Mouse (Mus musculus) bone marrow, adult 2 months (tissue): ENCODE measurements around the gene Rhobtb1. TPM values are rescaled to one million over a fixed set of nuclear protein-coding genes. Genes with fewer than 3 reads are reported as not detected.

Experiments used
- H3K27ac ChIP-seq: fragments of 200-500 bp; 2 replicates; pipeline ENCODE4 v1.5.1; 2012; ENCODE audit warnings: low read depth, mild to moderate bottlenecking, control low read depth, inconsistent platforms, low read length; ENCODE audit not compliant: control insufficient read depth, poor library complexity, insufficient read depth
- H3K4me1 ChIP-seq: fragments of 200-500 bp; 2 replicates; pipeline ENCODE4 v1.6.1; 2011; ENCODE audit warnings: low read length; ENCODE audit not compliant: control insufficient read depth, insufficient read depth
- H3K4me3 ChIP-seq: fragments of 200-500 bp; replicated peaks from 2 replicates; pipeline ENCODE3; 2011; ENCODE audit warnings: mild to moderate bottlenecking, low read depth, low read length, control low read depth; ENCODE audit not compliant: control insufficient read depth
- CTCF ChIP-seq: fragments of 200-500 bp; IDR thresholded peaks from 2 replicates; pipeline ENCODE4 v1.5.1; 2011; ENCODE audit warnings: low read length, control low read depth; ENCODE audit not compliant: control insufficient read depth, insufficient read depth
- POLR2A ChIP-seq: fragments of 200-500 bp; IDR thresholded peaks from 2 replicates; pipeline ENCODE4 v1.6.1; 2011; ENCODE audit warnings: low read depth, mild to moderate bottlenecking, control low read depth, low read length, borderline replicate concordance; ENCODE audit not compliant: control insufficient read depth
- WGBS: fragments of 180-500 bp; shearing (Covaris S2); methylation state at CpG from one replicate; pipeline ENCODE4 v1.1.7; 2018; 5-methylcytosine and 5-hydroxymethylcytosine counted together
- polyA plus RNA-seq: library from polyadenylated mRNA; stranded (reverse); fragments of >200 nt; gene quantifications from 2 replicates; pipeline ENCODE4 v1.2.4, GENCODE M21; 2011; ENCODE audit warnings: low replicate concordance; ENCODE audit not compliant: missing spikeins, insufficient read depth, insufficient read length

Rhobtb1 gene
- polyA plus RNA-seq, 1 experiment, result 2.2 TPM

GRCm38 (mm10) chr10:69271436-69271835 lies 120.2 kb downstream of the Rhobtb1 start:
- 84% methylated on average over 10 of the region's 10 CpGs for WGBS
- Histone ChIP-seq H3K4me1 (no peaks in the 10 kb centered on the region), H3K27ac (no peak overlapping the region), H3K4me3 (no peak overlapping the region)
- TF ChIP-seq CTCF (no peak), POLR2A (no peak)

GRCm38 (mm10) chr10:69274275-69274674 lies 123.0 kb downstream of the Rhobtb1 start:
- TF ChIP-seq CTCF (no peak), POLR2A (no peak)

GRCm38 (mm10) chr10:69274705-69275104 lies 123.5 kb downstream of the Rhobtb1 start:
- Histone ChIP-seq H3K4me3 (no peak overlapping the region), H3K27ac (no peak overlapping the region), H3K4me1 (no peaks in the 10 kb centered on the region)
- TF ChIP-seq POLR2A (no peak), CTCF (no peak)

More at GRCm38 (mm10) chr10:69274275-69274674, 123.0 kb downstream of the Rhobtb1 start:
- WGBS, result 81% methylated on average over 5 of the region's 5 CpGs
- Histone ChIP-seq H3K27ac (no peak overlapping the region), H3K4me1 (no peaks in the 10 kb centered on the region), H3K4me3 (no peak overlapping the region)

- H3K4me1 ChIP-seq, result no peaks in the 10 kb centered on the region
- no peak overlapping the region for H3K4me3 ChIP-seq
- WGBS, result 82% methylated on average over 12 of the region's 12 CpGs
- H3K27ac ChIP-seq, result no peak overlapping the region
- TF ChIP-seq CTCF (no peak), POLR2A (no peak)
These were observed 124.9 kb downstream of the Rhobtb1 start for GRCm38 (mm10) chr10:69275811-69276775.

GRCm38 (mm10) chr10:69276920-69277435 lies 125.7 kb downstream of the Rhobtb1 start:
- Histone ChIP-seq H3K4me3 (no peak overlapping the region), H3K4me1 (no peaks in the 10 kb centered on the region), H3K27ac (no peak overlapping the region)
- no peak for TF ChIP-seq POLR2A
- no peak for TF ChIP-seq CTCF
- 83% methylated on average over 9 of the region's 9 CpGs for WGBS

GRCm38 (mm10) chr10:69278764-69279606 lies 127.8 kb downstream of the Rhobtb1 start:
- Histone ChIP-seq H3K4me1 (no peaks in the 10 kb centered on the region), H3K27ac (no peak overlapping the region), H3K4me3 (no peak overlapping the region)
- 88% methylated on average over 18 of the region's 18 CpGs for WGBS
- TF ChIP-seq POLR2A, result no peak
- no peak for TF ChIP-seq CTCF

- Histone ChIP-seq H3K4me1 (no peaks in the 10 kb centered on the region), H3K27ac (no peak overlapping the region), H3K4me3 (no peak overlapping the region)
- no peak for TF ChIP-seq POLR2A
- TF ChIP-seq CTCF, result no peak
- WGBS, result 86% methylated on average over 7 of the region's 7 CpGs
These were observed 128.4 kb downstream of the Rhobtb1 start for GRCm38 (mm10) chr10:69279607-69279978.

GRCm38 (mm10) chr10:69286939-69287338 lies 135.7 kb downstream of the Rhobtb1 start:
- TF ChIP-seq POLR2A (no peak), CTCF (no peak)
- H3K4me1 ChIP-seq, result no peaks in the 10 kb centered on the region
- H3K4me3 ChIP-seq, result no peak overlapping the region
- H3K27ac ChIP-seq, result no peak overlapping the region
- WGBS, result 92% methylated on average over 3 of the region's 3 CpGs
